Mouse (Mus musculus): Measurements from ENCODE around the gene Srd5a1.
"Not testable (repeated sequence)": the region's sequence is repeated elsewhere in the genome, so short reads cannot be mapped to it uniquely, and the experiment has no call there.

DNA sequence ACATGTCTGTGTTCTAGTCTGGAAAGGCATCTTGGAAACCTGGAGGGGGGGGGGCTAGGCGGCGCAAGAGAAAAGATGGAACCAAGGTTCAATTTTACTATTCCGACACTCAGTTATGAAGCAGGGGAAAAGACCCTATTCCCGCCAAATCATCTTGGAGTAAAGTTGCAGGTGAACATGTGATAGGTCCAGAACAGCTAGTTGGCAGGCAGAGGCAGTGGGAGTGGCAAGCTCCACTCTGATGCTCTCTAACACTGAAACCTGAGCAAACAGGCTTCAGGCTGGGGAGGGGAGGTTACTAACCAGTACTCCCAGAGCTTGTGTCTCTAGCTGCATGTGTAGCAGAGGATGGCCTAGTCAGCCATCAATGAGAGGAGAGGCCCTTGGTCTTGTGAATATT lies 45.8 kb downstream of the Srd5a1 start:
- TF ChIP-seq POLR2A (IDR thresholded peaks at IDR 0.05; ENCODE audit: borderline replicate concordance, low read depth, low read length); CTCF (IDR thresholded peaks at IDR 0.05; ENCODE audit: low read depth, low read length): not testable (repeated sequence)

Data from bone marrow macrophage, adult 2 months (primary cell).